Mouse (Mus musculus): ENCODE results near the gene Gm20937. TPM values are rescaled to one million over a fixed set of nuclear protein-coding genes. Genes with fewer than 3 reads are reported as not detected.
"Not testable (repeated sequence)": the region's sequence is repeated elsewhere in the genome, so short reads cannot be mapped to it uniquely, and the experiment has no call there.

Gm20937 gene
- polyA plus RNA-seq (2012; ENCODE audit: insufficient read depth, low replicate concordance), result not detected in 2 replicates

GRCm38 (mm10) chrY:68294798-68295197 is at the start of gene Gm20937:
Gm20937 (minus strand) TSS chrY:68294898.
- not testable (repeated sequence) for H3K36me3 ChIP-seq (replicated peaks; ENCODE audit: low read length); H3K4me1 ChIP-seq; H3K27me3 ChIP-seq (replicated peaks); H3K4me3 ChIP-seq (replicated peaks); H3K9me3 ChIP-seq

Other genes with a start within 250 kb of the Gm20937 start
- gene Gm20816, start 243.1 kb upstream of the Gm20937 start, polyA plus RNA-seq (2012; ENCODE audit: insufficient read depth, low replicate concordance), result not detected in 2 replicates

All from megakaryocyte, embryonic 14.5 days (primary cell).